Mouse (Mus musculus) erythroblast, embryonic 14.5 days (primary cell): ENCODE results near the gene Mapk11. TPM values are rescaled to one million over a fixed set of nuclear protein-coding genes. Genes with fewer than 3 reads are reported as not detected.

Experiments used
- H3K27me3 ChIP-seq: 2 replicates; pipeline ENCODE4 v1.6.1; 2012; ENCODE audit warnings: inconsistent platforms; ENCODE audit not compliant: control insufficient read depth
- H3K36me3 ChIP-seq: 2 replicates; pipeline ENCODE4 v1.6.1; 2012; ENCODE audit warnings: mild to moderate bottlenecking, inconsistent platforms; ENCODE audit not compliant: control insufficient read depth
- H3K4me1 ChIP-seq: 2 replicates; pipeline ENCODE4 v1.6.1; 2012; ENCODE audit warnings: inconsistent platforms; ENCODE audit not compliant: control insufficient read depth
- H3K4me3 ChIP-seq: replicated peaks from 2 replicates; pipeline ENCODE3; 2012; ENCODE audit warnings: moderate library complexity, mild to moderate bottlenecking, inconsistent platforms
- H3K9me3 ChIP-seq: 2 replicates; pipeline ENCODE4 v1.6.1; 2012; ENCODE audit warnings: low read length, inconsistent platforms, mixed read lengths; ENCODE audit not compliant: control insufficient read depth
- GATA1 ChIP-seq: IDR thresholded peaks from 2 replicates; pipeline ENCODE4 v1.6.1; 2012; ENCODE audit warnings: low read length, inconsistent platforms, mixed read lengths
- TAL1 ChIP-seq: IDR thresholded peaks from 3 replicates; pipeline ENCODE4 v1.6.1; 2012; ENCODE audit warnings: low read length, inconsistent platforms, mixed read lengths
- polyA plus RNA-seq: library from polyadenylated mRNA; stranded (reverse); fragments of >175 nt; gene quantifications from 2 replicates; pipeline ENCODE4 v1.2.3, GENCODE M21; 2012

Mapk11 gene
- polyA plus RNA-seq, 1 experiment, result not detected

DNA sequence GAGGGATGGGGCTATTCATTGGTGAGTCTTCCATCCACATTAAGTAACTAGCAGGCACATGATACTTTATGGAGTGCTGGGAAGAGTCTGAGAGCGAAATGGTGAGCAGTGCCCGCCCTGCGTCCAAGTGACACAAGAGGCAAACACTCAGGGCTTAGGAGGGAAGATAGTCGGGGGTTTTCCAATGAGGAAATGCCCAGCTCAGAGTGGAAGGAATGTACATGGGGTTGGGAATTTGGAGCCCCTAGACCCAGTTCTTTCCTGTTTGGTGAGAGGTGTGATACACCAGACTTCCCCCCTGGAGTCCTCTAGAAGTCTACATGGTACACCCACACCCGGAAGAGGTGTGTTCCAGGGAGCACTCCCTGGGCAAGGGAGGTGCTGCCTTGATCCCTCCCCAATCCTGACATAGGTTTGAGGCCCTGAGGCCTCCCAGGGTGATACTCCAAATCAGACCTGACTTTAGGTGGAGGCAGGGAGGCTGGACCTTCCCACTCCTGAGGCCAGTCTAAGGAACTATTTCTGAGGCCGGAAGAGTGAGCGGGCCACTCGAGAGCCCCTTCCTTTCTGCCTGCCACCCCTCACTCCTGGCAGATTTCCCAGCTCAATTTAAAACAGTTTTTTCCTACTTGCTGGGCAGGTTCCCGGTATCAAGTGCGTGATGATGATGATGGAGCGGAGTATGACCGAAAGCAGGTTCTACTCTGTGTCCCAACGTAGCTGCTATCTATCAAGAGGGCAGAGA lies 26.2 kb upstream of the Mapk11 start:
- TF ChIP-seq GATA1, result no peak
- TF ChIP-seq TAL1, result no peak
- Histone ChIP-seq H3K4me3 (no peak overlapping the region), H3K4me1 (peaks cover 43% of the 10 kb centered on the region), H3K27me3 (peaks cover 82% of the 10 kb centered on the region), H3K36me3 (no peaks in the 10 kb centered on the region), H3K9me3 (peaks cover 3% of the 10 kb centered on the region; the same call in 1 of the 2 replicates)

- no peaks in the 10 kb centered on the region for H3K9me3 ChIP-seq
- H3K4me3 ChIP-seq, result no peak overlapping the region
- TF ChIP-seq GATA1, result no peak
- no peak for TF ChIP-seq TAL1
- peaks cover 37% of the 10 kb centered on the region for H3K4me1 ChIP-seq
- no peaks in the 10 kb centered on the region for H3K36me3 ChIP-seq
- peaks cover 75% of the 10 kb centered on the region for H3K27me3 ChIP-seq
These were observed 25.5 kb upstream of the Mapk11 start for GRCm38 (mm10) chr15:89174889-89175339.

DNA sequence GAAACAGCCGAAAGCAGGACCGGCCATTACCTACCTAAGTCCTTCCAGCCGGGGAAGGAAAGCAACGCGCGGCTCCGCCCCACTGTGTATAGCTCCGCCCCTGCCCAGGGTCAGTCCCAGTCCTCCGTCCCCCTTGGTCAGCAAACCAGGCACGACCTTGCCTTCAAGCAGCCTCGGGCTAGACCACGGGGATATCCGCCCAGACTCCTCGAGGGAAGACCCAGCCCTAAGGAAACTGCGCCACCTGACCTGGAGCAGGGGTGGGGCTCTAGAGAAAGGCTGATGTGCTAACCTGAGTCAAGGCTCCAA lies 24.4 kb upstream of the Mapk11 start:
- Histone ChIP-seq H3K9me3 (no peaks in the 10 kb centered on the region), H3K27me3 (peaks cover 64% of the 10 kb centered on the region), H3K4me3 (peak overlapping the region; percentile 55), H3K4me1 (peaks cover 32% of the 10 kb centered on the region), H3K36me3 (no peaks in the 10 kb centered on the region)
- TF ChIP-seq GATA1, result no peak
- TF ChIP-seq TAL1, result no peak

DNA sequence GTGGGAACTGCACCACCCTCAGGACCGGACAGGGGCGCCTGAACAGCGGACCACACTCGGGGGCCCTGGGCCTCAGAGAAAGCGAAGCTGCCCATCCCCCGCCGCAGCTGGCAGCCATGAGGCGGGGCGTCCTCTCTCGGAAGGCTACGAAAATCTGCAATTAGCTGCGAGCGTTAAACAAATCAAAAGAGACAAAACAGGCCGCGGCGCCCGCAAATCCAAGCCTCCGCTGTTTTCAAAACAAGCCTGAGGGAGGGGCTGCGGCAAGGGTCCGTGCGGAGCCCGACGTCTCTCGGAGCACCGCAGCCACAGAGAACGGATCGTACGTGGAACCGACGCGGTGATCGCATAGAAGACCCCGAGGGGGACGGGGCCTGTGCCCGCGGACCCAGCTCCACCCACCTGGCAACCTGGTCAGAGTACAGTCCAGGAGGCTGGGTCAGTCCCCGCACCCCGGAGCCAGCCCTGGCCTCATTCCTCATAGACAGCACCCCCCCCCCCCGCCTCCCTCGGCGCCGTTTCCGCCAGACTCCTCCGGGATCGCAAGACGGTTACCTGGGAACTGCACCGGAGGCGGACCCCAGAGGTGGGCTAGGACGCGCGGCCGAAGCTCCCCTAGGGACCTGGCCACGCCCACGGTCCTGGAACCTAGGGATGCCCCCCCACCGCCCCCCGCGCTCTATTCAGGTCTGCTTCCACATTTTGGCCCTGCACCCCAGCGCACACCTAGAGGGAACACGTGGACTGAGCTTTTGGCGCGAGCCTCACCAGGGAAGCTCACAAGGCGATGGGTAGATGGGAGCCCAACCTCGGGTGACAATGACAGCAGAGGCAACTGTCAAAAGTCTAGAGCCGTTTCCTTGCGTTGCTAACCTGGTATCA lies 23.8 kb upstream of the Mapk11 start:
- H3K4me3 ChIP-seq, result peak overlapping the region; percentile 55
- TF ChIP-seq GATA1, result no peak
- peaks cover 26% of the 10 kb centered on the region for H3K4me1 ChIP-seq
- H3K36me3 ChIP-seq, result no peaks in the 10 kb centered on the region; the same call in 1 of the 2 replicates
- peaks cover 58% of the 10 kb centered on the region for H3K27me3 ChIP-seq
- H3K9me3 ChIP-seq, result no peaks in the 10 kb centered on the region

DNA sequence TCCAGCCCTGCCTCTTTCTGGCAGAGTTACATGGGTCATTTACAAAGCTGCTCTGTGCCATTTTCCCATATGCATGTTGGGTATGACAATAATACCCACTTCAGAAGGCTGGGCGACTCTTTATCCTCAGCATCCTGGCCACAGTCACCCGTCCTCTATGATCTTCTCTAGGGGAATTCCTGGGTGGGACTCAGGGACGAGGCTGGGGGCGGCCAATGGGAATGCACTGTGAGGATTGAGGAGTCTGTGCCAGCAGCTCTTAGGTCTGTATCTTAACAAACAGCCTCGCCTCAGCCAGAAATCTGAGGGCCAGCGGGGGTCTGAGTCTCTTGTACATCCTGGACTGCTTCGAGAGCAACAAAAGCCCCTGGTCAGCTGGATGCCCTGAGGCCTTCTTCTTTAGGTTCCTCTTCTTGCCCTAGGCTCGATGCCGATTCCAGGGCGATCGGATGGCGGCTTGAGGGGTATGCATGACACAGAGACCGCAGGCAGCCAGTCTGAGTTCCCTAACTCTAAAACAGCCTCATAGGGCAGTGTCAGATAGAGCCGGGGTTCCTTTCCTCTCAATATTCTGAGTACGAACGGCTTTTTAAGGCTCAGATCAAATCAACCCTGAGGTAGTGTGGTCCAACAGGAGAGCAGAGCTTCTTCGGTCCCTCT lies 23.0 kb upstream of the Mapk11 start:
- TF ChIP-seq GATA1, result no peak
- TF ChIP-seq TAL1, result no peak
- peaks cover 3% of the 10 kb centered on the region for H3K36me3 ChIP-seq
- peaks cover 18% of the 10 kb centered on the region for H3K4me1 ChIP-seq
- peak overlapping the region; percentile 55 for H3K4me3 ChIP-seq
- peaks cover 52% of the 10 kb centered on the region for H3K27me3 ChIP-seq
- H3K9me3 ChIP-seq, result no peaks in the 10 kb centered on the region

- peaks cover 15% of the 10 kb centered on the region for H3K4me1 ChIP-seq
- H3K9me3 ChIP-seq, result no peaks in the 10 kb centered on the region
- peaks cover 7% of the 10 kb centered on the region for H3K36me3 ChIP-seq
- H3K27me3 ChIP-seq, result peaks cover 47% of the 10 kb centered on the region
- TF ChIP-seq GATA1 (no peak), TAL1 (no peak)
- no peak overlapping the region for H3K4me3 ChIP-seq
These were observed 22.2 kb upstream of the Mapk11 start for GRCm38 (mm10) chr15:89171526-89172051.

DNA sequence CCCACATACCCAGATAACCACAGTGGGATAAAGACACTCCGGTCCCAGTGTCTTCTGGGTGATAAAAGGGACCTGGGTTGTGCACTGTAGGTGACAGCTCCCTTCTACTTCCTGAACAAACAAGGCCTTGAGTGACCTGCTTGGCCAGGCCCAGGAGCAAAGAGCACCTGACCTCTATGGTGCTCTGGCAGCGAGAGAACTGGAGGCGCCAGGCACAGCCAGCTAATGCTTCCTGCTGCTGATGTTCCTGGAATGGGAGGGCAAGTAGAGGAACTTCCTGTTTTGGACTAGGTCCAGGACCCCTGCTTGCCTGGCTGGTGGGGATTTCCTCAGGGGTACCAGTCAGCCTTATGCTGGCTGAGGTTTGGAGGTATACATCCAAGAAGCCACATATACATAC lies 20.7 kb upstream of the Mapk11 start:
- peaks cover 15% of the 10 kb centered on the region for H3K4me1 ChIP-seq
- H3K9me3 ChIP-seq, result no peaks in the 10 kb centered on the region
- H3K27me3 ChIP-seq, result peaks cover 40% of the 10 kb centered on the region
- TF ChIP-seq GATA1 (no peak), TAL1 (no peak)
- H3K36me3 ChIP-seq, result peaks cover 20% of the 10 kb centered on the region
- no peak overlapping the region for H3K4me3 ChIP-seq

DNA sequence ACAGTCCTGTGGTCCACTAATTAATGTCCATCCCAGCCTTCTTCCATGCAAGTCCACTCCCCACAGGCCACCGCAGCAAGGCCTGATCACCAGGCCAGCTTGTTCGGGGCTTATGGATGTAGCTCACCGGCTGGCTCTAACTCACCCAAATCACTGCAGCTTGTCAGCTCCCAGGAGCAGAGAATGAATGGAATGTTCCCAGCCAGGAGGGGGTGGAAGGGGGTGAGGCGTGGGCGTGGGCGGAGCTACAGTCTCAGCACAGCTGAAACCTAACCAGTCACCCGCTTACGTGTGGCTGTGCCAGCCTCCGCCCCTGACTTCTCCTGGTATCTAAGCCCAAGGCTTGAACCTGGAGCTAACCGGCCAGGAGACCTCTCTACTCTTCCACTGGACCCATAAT lies 20.0 kb upstream of the Mapk11 start:
- peaks cover 15% of the 10 kb centered on the region for H3K4me1 ChIP-seq
- peaks cover 24% of the 10 kb centered on the region for H3K36me3 ChIP-seq
- TF ChIP-seq GATA1 (no peak), TAL1 (no peak)
- no peaks in the 10 kb centered on the region for H3K9me3 ChIP-seq
- no peak overlapping the region for H3K4me3 ChIP-seq
- peaks cover 34% of the 10 kb centered on the region for H3K27me3 ChIP-seq

DNA sequence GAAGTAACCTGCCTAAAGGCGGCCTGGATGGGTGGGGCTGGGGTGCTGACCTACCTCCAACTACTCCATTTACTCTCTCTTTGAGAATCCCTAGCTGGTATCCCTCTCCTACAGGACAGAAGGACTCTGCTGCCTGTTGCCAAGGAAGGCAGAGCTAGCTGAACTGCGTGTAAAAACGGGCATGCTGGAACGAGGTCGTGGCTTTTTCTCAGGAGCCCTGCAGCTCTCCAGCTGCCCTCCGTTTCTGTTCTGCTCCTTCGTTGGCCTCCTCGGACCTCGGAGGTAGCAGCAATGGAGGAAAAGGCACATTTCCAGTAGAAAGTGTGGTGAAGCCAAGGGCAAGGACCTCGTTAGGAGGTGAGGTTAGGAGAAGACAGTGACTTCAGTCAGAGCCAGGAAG lies 19.5 kb upstream of the Mapk11 start:
- peaks cover 14% of the 10 kb centered on the region for H3K4me1 ChIP-seq
- H3K36me3 ChIP-seq, result peaks cover 29% of the 10 kb centered on the region
- peaks cover 28% of the 10 kb centered on the region for H3K27me3 ChIP-seq
- TF ChIP-seq TAL1 (no peak), GATA1 (no peak)
- no peak overlapping the region for H3K4me3 ChIP-seq
- no peaks in the 10 kb centered on the region; the same call in 1 of the 2 replicates for H3K9me3 ChIP-seq
